Mouse (Mus musculus): Measurements from ENCODE around the gene Smg6. TPM values are rescaled to one million over a fixed set of nuclear protein-coding genes. Genes with fewer than 3 reads are reported as not detected.

Smg6 gene
- polyA plus RNA-seq, 1 experiment from 2014 or later = 11.3 TPM

GRCm38 (mm10) chr11:75193256-75194071 lies 267.8 kb downstream of the Smg6 start, which contains the start of gene Rtn4rl1:
Gene Rtn4rl1 (plus strand): TSS chr11:75193783.
- peaks cover 41% of the 10 kb centered on the region for H3K4me1 ChIP-seq (ENCODE audit: control insufficient read depth, insufficient read depth, low read length)
- peaks cover 53% of the 10 kb centered on the region for H3K27me3 ChIP-seq (ENCODE audit: control insufficient read depth, insufficient read depth, low read length)
- 1% methylated on average over 81 of the region's 84 CpGs for WGBS (ENCODE audit: insufficient replicate concordance)
- no peak for ATAC-seq (replicated peaks; ENCODE audit: insufficient number of reproducible peaks, low FRiP score, low TSS enrichment)
- H3K4me2 ChIP-seq = peak within 1 kb of the TSS; percentile 81
- H3K36me3 ChIP-seq (ENCODE audit: control insufficient read depth, insufficient read depth, low read length) = no peaks in the 10 kb centered on the region
- H3K4me3 ChIP-seq (ENCODE audit: low read depth, low read length) = peak within 1 kb of the TSS; percentile 51
- H3K9ac ChIP-seq (ENCODE audit: low read depth, low read length) = peak within 1 kb of the TSS; percentile 78
- peak within 1 kb of the TSS; percentile 62 for H3K27ac ChIP-seq (ENCODE audit: low read depth, low read length)
- no peaks in the 10 kb centered on the region for H3K9me3 ChIP-seq (replicated peaks; ENCODE audit: control insufficient read depth, low read length)

- H3K9me3 ChIP-seq (replicated peaks; ENCODE audit: control insufficient read depth, low read length) = no peaks in the 10 kb centered on the region
- H3K4me3 ChIP-seq (ENCODE audit: low read depth, low read length) = peak overlapping the region; percentile 51
- peaks cover 38% of the 10 kb centered on the region for H3K4me1 ChIP-seq (ENCODE audit: control insufficient read depth, insufficient read depth, low read length)
- peak overlapping the region; percentile 78 for H3K9ac ChIP-seq (ENCODE audit: low read depth, low read length)
- H3K27me3 ChIP-seq (ENCODE audit: control insufficient read depth, insufficient read depth, low read length) = peaks cover 53% of the 10 kb centered on the region
- H3K27ac ChIP-seq (ENCODE audit: low read depth, low read length) = peak overlapping the region; percentile 62
- under 1% methylated on average over 52 of the region's 52 CpGs for WGBS (ENCODE audit: insufficient replicate concordance)
- no peak for ATAC-seq (replicated peaks; ENCODE audit: insufficient number of reproducible peaks, low FRiP score, low TSS enrichment)
- H3K4me2 ChIP-seq = peak overlapping the region; percentile 81
- no peaks in the 10 kb centered on the region for H3K36me3 ChIP-seq (ENCODE audit: control insufficient read depth, insufficient read depth, low read length)
Observed at GRCm38 (mm10) chr11:75194121-75194849, 268.7 kb downstream of the Smg6 start.

DNA sequence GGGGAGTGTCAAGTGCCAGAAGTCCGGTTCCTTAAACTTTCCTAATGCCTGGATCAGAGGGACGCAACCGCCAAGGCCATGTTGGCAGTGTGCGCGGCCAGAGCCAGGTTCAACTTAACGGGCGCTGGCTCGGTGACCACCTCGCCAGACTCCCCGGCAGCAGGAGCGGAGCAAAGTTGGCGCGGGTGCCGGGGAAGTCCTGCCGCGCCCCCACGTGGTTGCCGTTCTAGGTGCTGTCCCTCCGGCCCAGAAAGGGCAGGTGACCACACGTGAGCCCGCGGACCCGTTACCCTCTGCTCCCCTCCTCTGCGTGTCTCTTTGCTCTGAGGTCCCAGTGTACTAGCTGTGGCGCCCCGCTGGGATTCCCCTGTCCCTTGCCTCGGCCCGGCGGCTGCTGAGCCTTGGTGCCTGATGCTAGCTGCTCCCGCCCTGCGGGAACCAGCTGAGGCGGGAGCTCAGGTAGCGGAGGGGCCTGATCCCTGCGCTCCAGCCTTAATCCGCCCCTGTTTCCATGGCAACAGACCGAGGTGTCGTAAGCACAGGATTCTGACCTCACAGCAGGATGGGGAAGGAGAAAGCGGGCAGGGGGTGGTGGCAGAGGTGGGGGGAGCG lies 269.3 kb downstream of the Smg6 start:
- WGBS (ENCODE audit: insufficient replicate concordance) = 1% methylated on average over 39 of the region's 39 CpGs
- no peaks in the 10 kb centered on the region for H3K9me3 ChIP-seq (replicated peaks; ENCODE audit: control insufficient read depth, low read length)
- H3K27me3 ChIP-seq (ENCODE audit: control insufficient read depth, insufficient read depth, low read length) = peaks cover 53% of the 10 kb centered on the region
- H3K9ac ChIP-seq (ENCODE audit: low read depth, low read length) = peak overlapping the region; percentile 78
- peak overlapping the region; percentile 81 for H3K4me2 ChIP-seq
- peaks cover 35% of the 10 kb centered on the region for H3K4me1 ChIP-seq (ENCODE audit: control insufficient read depth, insufficient read depth, low read length)
- no peak overlapping the region for H3K27ac ChIP-seq (ENCODE audit: low read depth, low read length)
- H3K4me3 ChIP-seq (ENCODE audit: low read depth, low read length) = peak overlapping the region; percentile 51
- ATAC-seq (replicated peaks; ENCODE audit: insufficient number of reproducible peaks, low FRiP score, low TSS enrichment) = 0 out of 2 replicates have a peak, but pooled peaks have one; percentile 23
- H3K36me3 ChIP-seq (ENCODE audit: control insufficient read depth, insufficient read depth, low read length) = no peaks in the 10 kb centered on the region

- Histone ChIP-seq H3K4me3 (ENCODE audit: low read depth, low read length) (no peak overlapping the region), H3K27ac (ENCODE audit: low read depth, low read length) (no peak overlapping the region; the same call in 1 of the 2 replicates), H3K4me2 (no peak overlapping the region), H3K27me3 (ENCODE audit: control insufficient read depth, insufficient read depth, low read length) (peaks cover 53% of the 10 kb centered on the region), H3K4me1 (ENCODE audit: control insufficient read depth, insufficient read depth, low read length) (peaks cover 36% of the 10 kb centered on the region), H3K9ac (ENCODE audit: low read depth, low read length) (no peak overlapping the region), H3K36me3 (ENCODE audit: control insufficient read depth, insufficient read depth, low read length) (no peaks in the 10 kb centered on the region), H3K9me3 (replicated peaks; ENCODE audit: control insufficient read depth, low read length) (no peaks in the 10 kb centered on the region)
- ATAC-seq (replicated peaks; ENCODE audit: insufficient number of reproducible peaks, low FRiP score, low TSS enrichment) = no peak
- WGBS (ENCODE audit: insufficient replicate concordance) = 54% methylated on average over 6 of the region's 6 CpGs
Observed at GRCm38 (mm10) chr11:75196131-75196530, 270.5 kb downstream of the Smg6 start.

DNA sequence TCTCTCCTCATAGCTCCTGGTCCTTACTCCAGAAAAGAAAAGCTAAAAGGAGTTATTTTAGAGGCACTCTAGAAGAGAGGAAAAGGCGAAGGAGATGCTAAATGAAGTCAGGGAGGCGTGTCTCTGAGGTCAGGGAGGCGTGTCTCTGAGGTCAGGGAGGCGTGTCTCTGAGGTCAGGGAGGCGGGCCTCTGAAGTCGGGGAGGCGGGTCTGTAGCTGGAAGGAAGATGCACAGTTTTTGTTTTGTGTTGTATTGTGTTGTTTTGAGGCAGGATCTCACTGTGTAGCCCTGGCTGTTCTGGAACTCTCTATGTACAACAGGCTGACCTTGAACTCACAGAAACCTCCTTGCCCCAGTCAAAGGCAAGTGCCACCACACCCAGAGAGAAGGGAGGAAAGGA lies 272.3 kb downstream of the Smg6 start:
- no peaks in the 10 kb centered on the region for H3K36me3 ChIP-seq (ENCODE audit: control insufficient read depth, insufficient read depth, low read length)
- no peak for ATAC-seq (replicated peaks; ENCODE audit: insufficient number of reproducible peaks, low FRiP score, low TSS enrichment)
- no peak overlapping the region for H3K4me2 ChIP-seq
- H3K4me1 ChIP-seq (ENCODE audit: control insufficient read depth, insufficient read depth, low read length) = peaks cover 33% of the 10 kb centered on the region
- H3K27ac ChIP-seq (ENCODE audit: low read depth, low read length) = no peak overlapping the region
- peaks cover 43% of the 10 kb centered on the region for H3K27me3 ChIP-seq (ENCODE audit: control insufficient read depth, insufficient read depth, low read length)
- 46% methylated on average over 7 of the region's 7 CpGs for WGBS (ENCODE audit: insufficient replicate concordance)
- H3K4me3 ChIP-seq (ENCODE audit: low read depth, low read length) = no peak overlapping the region
- H3K9ac ChIP-seq (ENCODE audit: low read depth, low read length) = no peak overlapping the region
- no peaks in the 10 kb centered on the region for H3K9me3 ChIP-seq (replicated peaks; ENCODE audit: control insufficient read depth, low read length)

DNA sequence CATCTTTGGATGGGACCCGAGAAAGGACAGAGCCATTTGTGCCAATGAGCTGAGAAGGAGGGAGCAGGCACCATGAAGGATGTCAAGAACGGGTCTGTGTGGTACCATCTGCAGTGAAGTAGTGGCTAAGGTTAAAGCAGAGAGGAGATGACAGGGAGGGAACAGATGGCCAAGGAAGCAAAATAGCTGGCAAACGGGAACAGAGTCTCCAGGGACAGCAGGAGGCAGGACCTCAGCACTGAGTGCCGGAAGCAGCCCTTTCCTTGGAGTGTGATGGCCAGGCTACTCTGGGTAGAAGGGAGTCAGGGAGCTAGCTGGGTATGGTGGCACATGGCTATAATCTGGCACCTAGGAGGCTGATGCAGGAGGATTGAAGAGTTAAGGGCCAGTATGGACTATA lies 273.2 kb downstream of the Smg6 start:
- Histone ChIP-seq H3K27ac (ENCODE audit: low read depth, low read length) (no peak overlapping the region), H3K4me1 (ENCODE audit: control insufficient read depth, insufficient read depth, low read length) (peaks cover 38% of the 10 kb centered on the region), H3K9ac (ENCODE audit: low read depth, low read length) (no peak overlapping the region), H3K4me2 (no peak overlapping the region), H3K27me3 (ENCODE audit: control insufficient read depth, insufficient read depth, low read length) (peaks cover 36% of the 10 kb centered on the region), H3K4me3 (ENCODE audit: low read depth, low read length) (no peak overlapping the region), H3K9me3 (replicated peaks; ENCODE audit: control insufficient read depth, low read length) (no peaks in the 10 kb centered on the region), H3K36me3 (ENCODE audit: control insufficient read depth, insufficient read depth, low read length) (no peaks in the 10 kb centered on the region)
- ATAC-seq (replicated peaks; ENCODE audit: insufficient number of reproducible peaks, low FRiP score, low TSS enrichment) = no peak
- WGBS (ENCODE audit: insufficient replicate concordance) = 69% methylated on average over 4 of the region's 4 CpGs

DNA sequence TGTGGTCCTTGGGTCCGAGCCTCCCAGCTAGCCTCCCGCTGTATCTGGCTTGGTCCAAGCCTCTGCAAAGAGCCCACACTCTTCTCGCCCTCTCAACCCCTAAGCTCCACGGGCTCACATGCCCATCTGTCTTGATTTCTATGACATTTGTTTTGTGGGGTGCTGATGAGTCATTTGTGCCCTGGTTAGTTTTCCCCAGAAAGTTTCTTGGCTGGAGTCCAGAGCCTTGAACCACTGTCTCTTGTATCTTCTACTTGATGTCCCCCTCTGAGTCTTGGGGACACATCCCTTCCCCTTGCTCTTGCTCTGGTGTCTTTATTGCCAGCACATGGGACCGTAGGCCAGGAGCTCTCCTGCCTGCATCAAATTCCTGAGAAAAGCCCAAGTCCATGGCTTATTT lies 274.3 kb downstream of the Smg6 start:
- no peak overlapping the region for H3K27ac ChIP-seq (ENCODE audit: low read depth, low read length)
- H3K4me3 ChIP-seq (ENCODE audit: low read depth, low read length) = no peak overlapping the region
- WGBS (ENCODE audit: insufficient replicate concordance) = 84% methylated on average over 5 of the region's 5 CpGs
- H3K4me1 ChIP-seq (ENCODE audit: control insufficient read depth, insufficient read depth, low read length) = peaks cover 42% of the 10 kb centered on the region
- no peaks in the 10 kb centered on the region for H3K9me3 ChIP-seq (replicated peaks; ENCODE audit: control insufficient read depth, low read length)
- ATAC-seq (replicated peaks; ENCODE audit: insufficient number of reproducible peaks, low FRiP score, low TSS enrichment) = no peak
- no peak overlapping the region for H3K9ac ChIP-seq (ENCODE audit: low read depth, low read length)
- H3K36me3 ChIP-seq (ENCODE audit: control insufficient read depth, insufficient read depth, low read length) = no peaks in the 10 kb centered on the region
- H3K27me3 ChIP-seq (ENCODE audit: control insufficient read depth, insufficient read depth, low read length) = peaks cover 25% of the 10 kb centered on the region
- no peak overlapping the region for H3K4me2 ChIP-seq

DNA sequence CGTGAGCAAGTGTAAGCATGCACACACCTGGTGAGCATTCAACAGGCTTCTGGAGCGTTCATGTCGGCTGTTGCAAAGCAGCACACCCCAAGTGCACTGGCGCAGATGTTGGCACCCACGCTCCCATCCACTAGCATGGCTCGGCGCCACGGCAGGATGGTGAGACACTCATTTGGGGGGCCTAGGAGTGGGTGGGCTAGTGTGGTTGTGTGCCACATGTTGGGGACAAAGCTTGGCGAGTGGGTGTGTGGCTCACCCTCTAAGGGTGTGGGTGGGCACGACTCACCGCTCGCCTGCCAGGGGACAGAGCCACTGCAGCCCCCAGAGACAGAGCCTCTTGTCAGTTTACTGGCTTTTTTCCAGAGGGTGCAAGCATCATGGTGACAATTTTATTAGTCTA lies 275.3 kb downstream of the Smg6 start:
- ATAC-seq (replicated peaks; ENCODE audit: insufficient number of reproducible peaks, low FRiP score, low TSS enrichment) = no peak
- 90% methylated on average over 12 of the region's 12 CpGs for WGBS (ENCODE audit: insufficient replicate concordance)
- no peak overlapping the region for H3K4me2 ChIP-seq
- H3K36me3 ChIP-seq (ENCODE audit: control insufficient read depth, insufficient read depth, low read length) = no peaks in the 10 kb centered on the region
- H3K4me1 ChIP-seq (ENCODE audit: control insufficient read depth, insufficient read depth, low read length) = peaks cover 38% of the 10 kb centered on the region
- no peak overlapping the region for H3K4me3 ChIP-seq (ENCODE audit: low read depth, low read length)
- H3K27me3 ChIP-seq (ENCODE audit: control insufficient read depth, insufficient read depth, low read length) = peaks cover 15% of the 10 kb centered on the region
- no peak overlapping the region for H3K27ac ChIP-seq (ENCODE audit: low read depth, low read length)
- no peak overlapping the region for H3K9ac ChIP-seq (ENCODE audit: low read depth, low read length)
- H3K9me3 ChIP-seq (replicated peaks; ENCODE audit: control insufficient read depth, low read length) = no peaks in the 10 kb centered on the region

Measured in heart, embryonic 11.5 days (tissue).